Mouse (Mus musculus) lung, adult 2 months (tissue): ENCODE measurements at regions not wholly inside any gene's neighbourhood (a gene's known extent, or its start where the extent isn't known, plus 50 kb on each side); places are given as distances from the start of the nearest gene placed in this dataset.

Experiments used
- CTCF ChIP-seq: fragments of 200-500 bp; IDR thresholded peaks from 2 replicates; pipeline ENCODE4 v1.5.1; 2011; ENCODE audit warnings: mild to moderate bottlenecking, low read length, control low read depth; ENCODE audit not compliant: insufficient read depth
- POLR2A ChIP-seq: fragments of 200-500 bp; IDR thresholded peaks from 2 replicates; pipeline ENCODE4 v1.6.1; 2011; ENCODE audit warnings: low read depth, mild to moderate bottlenecking, control low read depth, low read length, borderline replicate concordance; ENCODE audit errors: extremely low read depth

- no peak for TF ChIP-seq CTCF
- no peak for TF ChIP-seq POLR2A
Observed at GRCm38 (mm10) chr4:12592973-12593372, 421.2 kb upstream of the Fam92a start.
